Mouse (Mus musculus) right cerebral cortex, adult 2 months (tissue): ENCODE results near the gene Bbs9.

Experiments
- DNase-seq, 2 experiments: peaks; one replicate each; pipeline ENCODE4 v3.0.0; 2021 to 2022; ENCODE audit warnings: low spot score in 2 of 2

Gene Bbs9

GRCm38 (mm10) chr9:22695392-22695791, 219.9 kb downstream of the Bbs9 start:
- no peak for DNase-seq

GRCm38 (mm10) chr9:22696809-22697374, 221.4 kb downstream of the Bbs9 start:
- DNase-seq, result no peak

- DNase-seq, result no peak
Observed at GRCm38 (mm10) chr9:22697811-22698210, 222.3 kb downstream of the Bbs9 start.

GRCm38 (mm10) chr9:22698501-22698900, 223.0 kb downstream of the Bbs9 start:
- DNase-seq, result no peak

- peak in 1 of 2 experiments; percentile 17 for DNase-seq
Observed at GRCm38 (mm10) chr9:22702065-22702611, 226.6 kb downstream of the Bbs9 start.

GRCm38 (mm10) chr9:22702812-22703367, 227.4 kb downstream of the Bbs9 start:
- no peak for DNase-seq

GRCm38 (mm10) chr9:22703541-22703940, 228.0 kb downstream of the Bbs9 start:
- DNase-seq, result no peak

- DNase-seq, result no peak
Observed at GRCm38 (mm10) chr9:22707166-22707913, 231.8 kb downstream of the Bbs9 start.

GRCm38 (mm10) chr9:22708970-22709726, 233.6 kb downstream of the Bbs9 start:
- peak; percentile 53 to 55 for DNase-seq

GRCm38 (mm10) chr9:22710032-22710431, 234.5 kb downstream of the Bbs9 start:
- DNase-seq, result no peak

GRCm38 (mm10) chr9:22711339-22711738, 235.8 kb downstream of the Bbs9 start:
- DNase-seq, result no peak

- DNase-seq, result no peak
Observed at GRCm38 (mm10) chr9:22712743-22713142, 237.2 kb downstream of the Bbs9 start.

- peak; percentile 67 to 70 for DNase-seq
Observed at GRCm38 (mm10) chr9:22713286-22713685, 237.8 kb downstream of the Bbs9 start.

- no peak for DNase-seq
Observed at GRCm38 (mm10) chr9:22717583-22717982, 242.1 kb downstream of the Bbs9 start.

GRCm38 (mm10) chr9:22718174-22718823, 242.8 kb downstream of the Bbs9 start:
- DNase-seq, result no peak

GRCm38 (mm10) chr9:22732646-22733045, 257.1 kb downstream of the Bbs9 start:
- no peak for DNase-seq

- DNase-seq, result peak in 1 of 2 experiments; percentile 5
Observed at GRCm38 (mm10) chr9:22734954-22735353, 259.4 kb downstream of the Bbs9 start.

- DNase-seq, result peak; percentile 9 to 17
Observed at GRCm38 (mm10) chr9:22735385-22735784, 259.9 kb downstream of the Bbs9 start.

- DNase-seq, result no peak
Observed at GRCm38 (mm10) chr9:22737893-22738292, 262.4 kb downstream of the Bbs9 start.

GRCm38 (mm10) chr9:22738861-22739260, 263.3 kb downstream of the Bbs9 start:
- DNase-seq, result no peak

- DNase-seq, result no peak
Observed at GRCm38 (mm10) chr9:22741967-22742366, 266.5 kb downstream of the Bbs9 start.

GRCm38 (mm10) chr9:22748617-22749016, 273.1 kb downstream of the Bbs9 start:
- DNase-seq, result no peak
